10 mouse cellular contexts compared by ENCODE assay signal in the genomic region with DNA sequence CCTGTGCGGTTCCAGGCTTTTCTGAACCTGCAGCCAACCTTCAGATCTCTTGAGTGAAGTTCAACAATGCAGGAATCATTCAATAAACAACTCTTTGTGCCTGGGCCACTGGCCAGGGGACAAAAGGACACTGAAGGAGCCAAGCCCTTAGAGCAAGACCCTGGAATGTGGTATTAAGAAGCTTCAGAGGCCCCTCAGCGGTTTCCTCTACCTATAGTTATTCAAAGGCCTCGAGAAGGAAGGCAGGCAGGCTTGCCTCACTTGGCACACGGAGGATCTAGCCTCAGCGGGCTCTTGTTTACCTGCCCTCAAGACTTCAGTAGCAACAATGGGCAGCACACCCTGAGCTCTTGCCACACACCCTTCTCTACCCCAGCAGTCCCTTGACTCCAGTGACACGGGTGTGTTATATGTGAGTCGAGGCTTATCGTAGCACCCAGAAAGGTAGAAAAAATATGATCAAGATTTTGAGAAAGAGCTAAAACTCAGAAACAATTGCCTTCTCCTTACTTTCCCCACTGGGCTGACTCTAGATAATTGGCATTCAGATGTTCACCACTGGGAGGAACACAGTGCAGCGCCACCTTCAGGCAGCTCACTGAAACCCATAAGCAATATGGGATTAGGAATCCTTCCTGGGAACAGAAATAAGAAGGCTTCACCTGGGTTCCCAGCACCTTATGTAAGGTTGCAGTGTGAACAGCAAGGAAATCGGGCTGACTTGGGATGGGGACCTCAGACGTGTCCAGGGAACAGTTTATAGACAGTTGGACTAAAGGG. TPM values are rescaled to one million over a fixed set of nuclear protein-coding genes. Genes with fewer than 3 reads are reported as not detected.
DNase-seq lines count a peak whose midpoint lies in the region; ATAC-seq and TF ChIP-seq lines count a peak whose summit lies in the region.
"Had no signal": no experiment of that assay in that cellular context is flagged by ENCODE, and none has a peak within 500 bp of the region (broad histone marks: within the 10 kb centered on the region; RNA-seq: fewer than 3 reads in every experiment).

No protein-coding gene starts in this region.

- peak; percentile 52 for TF ChIP-seq CTCF in bone marrow, adult 2 months (IDR thresholded peaks at IDR 0.05; ENCODE audit: control insufficient read depth, insufficient read depth, low read length)

- H3K4me3 ChIP-seq in hindbrain, embryonic 11.5 days (ENCODE audit: low read depth, low read length) = no peak overlapping the region
- H3K4me3 ChIP-seq in hindbrain, embryonic 12.5 days = no peak overlapping the region
- no peak overlapping the region for H3K4me3 ChIP-seq in bone marrow, adult 2 months (replicated peaks; ENCODE audit: control insufficient read depth, low read depth, low read length)
- no peak overlapping the region for H3K4me3 ChIP-seq in forebrain, embryonic 16.5 days (replicated peaks; ENCODE audit: low read length)
- H3K4me3 ChIP-seq: embryonic facial prominence, embryonic 15.5 days; limb, embryonic 12.5 days had no signal

- ATAC-seq in hindbrain, embryonic 11.5 days (ENCODE audit: low FRiP score) = no peak
- ATAC-seq in hindbrain, embryonic 12.5 days (ENCODE audit: low FRiP score) = no peak
- no peak for ATAC-seq in megakaryocyte, adult 5-6 weeks (ENCODE audit: poor library complexity, severe bottlenecking)
- ATAC-seq in forebrain, embryonic 16.5 days = no peak

- WGBS in hindbrain, embryonic 11.5 days = 79% methylated on average over 11 of the region's 11 CpGs
- 78% methylated on average over 11 of the region's 11 CpGs for WGBS in hindbrain, embryonic 12.5 days
- 81% methylated on average over 11 of the region's 11 CpGs for WGBS in bone marrow, adult 2 months
- WGBS in forebrain, embryonic 16.5 days = 70% methylated on average over 11 of the region's 11 CpGs

- no peak overlapping the region for H3K9ac ChIP-seq in hindbrain, embryonic 11.5 days (ENCODE audit: low read depth, low read length)
- no peak overlapping the region for H3K9ac ChIP-seq in hindbrain, embryonic 12.5 days
- no peak overlapping the region for H3K9ac ChIP-seq in forebrain, embryonic 16.5 days (replicated peaks; ENCODE audit: low read depth, low read length)
- H3K9ac ChIP-seq: embryonic facial prominence, embryonic 15.5 days; limb, embryonic 12.5 days had no signal

- H3K36me3 ChIP-seq in hindbrain, embryonic 11.5 days (ENCODE audit: control insufficient read depth, insufficient read depth, low read length) = no peaks in the 10 kb centered on the region
- H3K36me3 ChIP-seq in hindbrain, embryonic 12.5 days = no peaks in the 10 kb centered on the region
- H3K36me3 ChIP-seq in forebrain, embryonic 16.5 days (ENCODE audit: control insufficient read depth, insufficient read depth) = no peaks in the 10 kb centered on the region
- H3K36me3 ChIP-seq: embryonic facial prominence, embryonic 15.5 days; limb, embryonic 12.5 days had no signal

- H3K27ac ChIP-seq in hindbrain, embryonic 11.5 days (ENCODE audit: low read depth, low read length) = no peak overlapping the region
- no peak overlapping the region for H3K27ac ChIP-seq in hindbrain, embryonic 12.5 days
- H3K27ac ChIP-seq in bone marrow, adult 2 months (ENCODE audit: control insufficient read depth, insufficient read depth, low read depth, low read length, poor library complexity) = no peak overlapping the region
- no peak overlapping the region for H3K27ac ChIP-seq in forebrain, embryonic 16.5 days (ENCODE audit: low read length)
- H3K27ac ChIP-seq: embryonic facial prominence, embryonic 15.5 days; limb, embryonic 12.5 days had no signal

- peak; percentile 33 for DNase-seq in hindbrain, embryonic 11.5 days (ENCODE audit: low spot score)
- DNase-seq in 416B (ENCODE audit: low read depth) = peak; percentile 28
- DNase-seq in lung, postnatal 10 days = peak; percentile 44
- DNase-seq: gastrocnemius, postnatal 10 days had no signal

- H3K4me2 ChIP-seq in hindbrain, embryonic 11.5 days (replicated peaks; ENCODE audit: low read depth, low read length) = no peak overlapping the region
- H3K4me2 ChIP-seq in hindbrain, embryonic 12.5 days (replicated peaks) = no peak overlapping the region
- H3K4me2 ChIP-seq in forebrain, embryonic 16.5 days (ENCODE audit: low read length) = no peak overlapping the region
- H3K4me2 ChIP-seq: embryonic facial prominence, embryonic 15.5 days; limb, embryonic 12.5 days had no signal

- H3K4me1 ChIP-seq in hindbrain, embryonic 11.5 days (replicated peaks; ENCODE audit: control insufficient read depth, insufficient read depth, low read length) = no peaks in the 10 kb centered on the region
- no peaks in the 10 kb centered on the region for H3K4me1 ChIP-seq in hindbrain, embryonic 12.5 days
- H3K4me1 ChIP-seq in bone marrow, adult 2 months (ENCODE audit: control insufficient read depth, insufficient read depth, low read length) = no peaks in the 10 kb centered on the region
- H3K4me1 ChIP-seq in forebrain, embryonic 16.5 days (replicated peaks; ENCODE audit: control insufficient read depth, insufficient read depth, low read length) = no peaks in the 10 kb centered on the region
- H3K4me1 ChIP-seq: embryonic facial prominence, embryonic 15.5 days; limb, embryonic 12.5 days had no signal

- no peaks in the 10 kb centered on the region for H3K27me3 ChIP-seq in hindbrain, embryonic 11.5 days (ENCODE audit: control insufficient read depth, insufficient read depth, low read length)
- no peaks in the 10 kb centered on the region for H3K27me3 ChIP-seq in hindbrain, embryonic 12.5 days
- H3K27me3 ChIP-seq in forebrain, embryonic 16.5 days (replicated peaks; ENCODE audit: control insufficient read depth, insufficient read depth, low read length) = no peaks in the 10 kb centered on the region
- H3K27me3 ChIP-seq: embryonic facial prominence, embryonic 15.5 days; limb, embryonic 12.5 days had no signal

- H3K9me3 ChIP-seq in hindbrain, embryonic 11.5 days (ENCODE audit: control insufficient read depth, low read length) = no peaks in the 10 kb centered on the region
- H3K9me3 ChIP-seq in hindbrain, embryonic 12.5 days (replicated peaks) = no peaks in the 10 kb centered on the region
- H3K9me3 ChIP-seq in forebrain, embryonic 16.5 days (ENCODE audit: control insufficient read depth, low read length) = no peaks in the 10 kb centered on the region
- H3K9me3 ChIP-seq: embryonic facial prominence, embryonic 15.5 days; limb, embryonic 12.5 days had no signal

- no peak for TF ChIP-seq POLR2A in bone marrow, adult 2 months (IDR thresholded peaks at IDR 0.05; ENCODE audit: borderline replicate concordance, control insufficient read depth, low read depth, low read length)

RNA-seq across cellular contexts. Expression of gene Nceh1, which starts 46.0 kb away (rescaled TPM):
- 3.0 and 4.6 TPM in 2 replicates for polyA plus RNA-seq in hindbrain, embryonic 11.5 days (2014; fragmentation: Nextera tagmentation; extraction: Ambion mirVana)
- polyA plus RNA-seq in hindbrain, embryonic 12.5 days (2016; fragmentation: Nextera tagmentation; extraction: Ambion mirVana) = 5.1 and 5.6 TPM in 2 replicates
- 2.1 and 7.1 TPM in 2 replicates for polyA plus RNA-seq in bone marrow, adult 2 months (2011; ENCODE audit: insufficient read depth, insufficient read length, low replicate concordance, missing spikeins)
- total RNA-seq in megakaryocyte, adult 5-6 weeks (2015) = 30.6 and 33.9 TPM in 2 replicates
- total RNA-seq in megakaryocyte, adult 5-6 weeks (2017) = 32.7 and 33.2 TPM in 2 replicates
- polyA plus RNA-seq in forebrain, embryonic 16.5 days (2015; fragmentation: Nextera tagmentation; extraction: Ambion mirVana) = 6.7 and 8.5 TPM in 2 replicates
